Mouse (Mus musculus) hindbrain, postnatal 0 days (tissue): Measurements from ENCODE around the gene Shoc2. TPM values are rescaled to one million over a fixed set of nuclear protein-coding genes. Genes with fewer than 3 reads are reported as not detected.

Experiments used
- ATAC-seq: fragments of 200-750 bp; cut with Nextera tagmentation; 2 replicates; pipeline ENCODE4 v1.8.0; 2017; ENCODE audit warnings: mild to moderate bottlenecking, moderate TSS enrichment, moderate library complexity
- DNase-seq: peaks from one replicate; pipeline ENCODE4 v3.0.0-alpha.2; 2015; ENCODE audit warnings: low spot score
- H3K27ac ChIP-seq: fragments of 300-500 bp; sonication (generic); 2 replicates; pipeline ENCODE4 v1.5.1; 2014; ENCODE audit warnings: mild to moderate bottlenecking
- H3K27me3 ChIP-seq: fragments of 300-500 bp; sonication (generic); 2 replicates; pipeline ENCODE4 v1.6.1; 2014; ENCODE audit warnings: low read length, mixed read lengths; ENCODE audit not compliant: insufficient read depth
- H3K36me3 ChIP-seq: fragments of 300-500 bp; sonication (generic); 2 replicates; pipeline ENCODE4 v1.6.1; 2014; ENCODE audit warnings: low read length, mixed read lengths; ENCODE audit not compliant: insufficient read depth
- H3K4me1 ChIP-seq: fragments of 300-500 bp; sonication (generic); 2 replicates; pipeline ENCODE4 v1.6.1; 2014; ENCODE audit warnings: antibody characterized with exemption, low read length, mixed read lengths; ENCODE audit not compliant: insufficient read depth
- H3K4me2 ChIP-seq: fragments of 300-500 bp; sonication (generic); 2 replicates; pipeline ENCODE4 v1.6.1; 2014; ENCODE audit warnings: low read depth, mild to moderate bottlenecking, low read length, moderate library complexity, mixed read lengths
- H3K4me3 ChIP-seq: fragments of 300-500 bp; sonication (generic); 2 replicates; pipeline ENCODE4 v1.5.1; 2014; ENCODE audit warnings: low read length
- H3K9ac ChIP-seq: fragments of 300-500 bp; sonication (generic); replicated peaks from 2 replicates; pipeline ENCODE4 v1.6.1; 2014; ENCODE audit warnings: mild to moderate bottlenecking, low read length, moderate library complexity, mixed read lengths
- H3K9me3 ChIP-seq: fragments of 300-500 bp; sonication (generic); 2 replicates; pipeline ENCODE4 v1.6.1; 2016; ENCODE audit warnings: low read length, mixed read lengths
- CTCF ChIP-seq: IDR thresholded peaks from 2 replicates; pipeline ENCODE4 v1.5.1; 2016; ENCODE audit warnings: antibody characterized with exemption, control low read depth, low read depth
- WGBS: fragments of 180-500 bp; shearing (Covaris S2); extraction: QIAGEN DNeasy Blood & Tissue Kit; methylation state at CpG from one replicate; pipeline ENCODE4 v1.1.7; 2014; 5-methylcytosine and 5-hydroxymethylcytosine counted together
- polyA plus RNA-seq: library from polyadenylated mRNA; unstranded; fragments of >200 nt; fragmentation: Nextera tagmentation; extraction: Ambion mirVana; gene quantifications from 2 replicates; pipeline ENCODE4 v1.2.1, GENCODE M21; 2015
- total RNA-seq: library from RNA; depleted of rRNA; stranded (reverse); fragments of >200 nt; gene quantifications from 2 replicates; pipeline ENCODE4 v1.2.3, GENCODE M21; 2014; rRNA removed

Shoc2 gene
- total and polyA plus RNA-seq, 2 experiments from 2014 or later: 47.7 to 69.8 TPM

- TF ChIP-seq CTCF: no peak
- H3K36me3 ChIP-seq: no peaks in the 10 kb centered on the region
- DNase-seq (no peak), ATAC-seq (no peak)
- no peaks in the 10 kb centered on the region for H3K27me3 ChIP-seq
- no peaks in the 10 kb centered on the region for H3K9me3 ChIP-seq
- 84% methylated on average over 5 of the region's 5 CpGs for WGBS
- no peaks in the 10 kb centered on the region for H3K4me1 ChIP-seq
- H3K27ac ChIP-seq: no peak overlapping the region
- no peak overlapping the region for H3K4me2 ChIP-seq
- no peak overlapping the region for H3K9ac ChIP-seq
- H3K4me3 ChIP-seq: no peak overlapping the region
Measured at GRCm38 (mm10) chr19:54072233-54072800, 128.2 kb downstream of the Shoc2 start.

DNA sequence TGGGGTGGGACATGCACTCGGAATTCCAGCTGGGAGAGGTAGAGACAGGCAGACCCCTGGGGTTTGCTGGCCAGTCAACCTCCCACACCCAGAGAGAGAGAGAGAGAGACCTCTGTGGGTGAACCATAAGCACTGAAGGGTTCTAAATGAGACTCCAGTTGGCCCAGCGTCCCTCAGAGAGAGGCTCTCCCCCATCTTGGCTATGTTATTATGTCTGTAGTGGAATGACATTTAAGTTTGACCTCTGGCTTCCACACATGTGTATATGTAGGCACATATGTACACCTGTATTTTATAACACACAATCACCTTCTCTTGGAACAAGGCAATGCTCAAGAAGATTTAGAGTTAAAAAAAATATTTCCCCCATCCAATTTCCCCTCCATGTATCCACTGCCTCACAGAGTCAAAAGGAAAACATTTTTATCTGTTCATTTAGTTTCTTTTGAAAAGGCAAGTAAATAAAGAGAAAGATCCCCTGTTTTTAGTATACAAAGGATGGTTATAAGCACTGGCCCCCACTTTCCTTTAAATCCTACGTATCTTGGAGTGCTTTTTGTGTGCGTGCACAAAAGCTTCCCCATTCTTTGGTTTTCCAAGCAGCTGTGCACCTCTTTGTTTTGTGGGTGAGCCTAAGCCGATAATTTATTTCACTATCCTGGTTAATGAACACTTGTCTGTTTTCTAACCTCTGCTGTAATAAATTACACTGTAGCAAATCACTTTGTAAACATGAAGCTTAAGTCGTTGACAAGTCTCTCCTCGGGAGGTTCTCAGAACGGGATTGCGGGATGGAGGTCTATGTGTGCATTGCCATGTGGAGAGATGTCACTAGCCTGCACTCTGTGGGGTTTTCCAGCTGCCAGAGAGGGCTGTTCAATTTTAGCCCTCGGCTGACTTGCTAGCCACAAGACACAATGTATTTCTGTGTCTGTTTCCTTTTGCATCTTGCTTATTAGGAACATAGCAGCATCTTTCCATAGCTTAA, 132.6 kb downstream of the Shoc2 start:
- H3K27ac ChIP-seq: no peak overlapping the region
- no peak overlapping the region for H3K4me3 ChIP-seq
- no peaks in the 10 kb centered on the region for H3K36me3 ChIP-seq
- no peak overlapping the region for H3K9ac ChIP-seq
- no peaks in the 10 kb centered on the region for H3K27me3 ChIP-seq
- H3K4me2 ChIP-seq: no peak overlapping the region
- DNase-seq: no peak
- TF ChIP-seq CTCF: no peak
- ATAC-seq: no peak
- no peaks in the 10 kb centered on the region for H3K4me1 ChIP-seq
- WGBS: 29% methylated on average over 10 of the region's 10 CpGs
- no peaks in the 10 kb centered on the region for H3K9me3 ChIP-seq

DNA sequence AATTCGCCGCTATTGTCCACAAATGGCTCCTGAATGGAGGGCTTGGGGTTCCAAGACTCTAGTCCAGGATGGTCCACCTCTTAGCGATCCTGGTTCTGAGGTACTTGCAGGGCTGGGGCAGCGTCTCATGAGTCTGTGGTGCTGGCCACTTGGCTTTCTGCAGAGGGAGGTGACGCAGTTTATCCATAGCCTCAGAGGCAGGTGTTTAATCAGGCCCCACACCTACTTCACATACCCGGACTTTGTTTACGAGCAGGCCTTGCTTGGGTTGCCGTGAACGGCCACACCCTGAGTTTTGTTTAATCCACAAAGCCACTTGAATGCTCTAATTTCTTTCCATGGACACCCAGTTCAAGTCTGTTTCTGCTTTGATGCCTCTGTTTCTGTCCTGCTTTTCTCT, 137.2 kb downstream of the Shoc2 start:
- no peak for ATAC-seq
- no peak for TF ChIP-seq CTCF
- Histone ChIP-seq H3K27me3 (no peaks in the 10 kb centered on the region), H3K4me3 (no peak overlapping the region), H3K36me3 (no peaks in the 10 kb centered on the region), H3K9ac (no peak overlapping the region), H3K4me1 (no peaks in the 10 kb centered on the region), H3K27ac (no peak overlapping the region), H3K9me3 (no peaks in the 10 kb centered on the region), H3K4me2 (no peak overlapping the region)
- 92% methylated on average over 9 of the region's 9 CpGs for WGBS
- no peak for DNase-seq

GRCm38 (mm10) chr19:54081716-54082165, 137.6 kb downstream of the Shoc2 start:
- H3K4me1 ChIP-seq: no peaks in the 10 kb centered on the region
- DNase-seq: no peak
- H3K9me3 ChIP-seq: no peaks in the 10 kb centered on the region
- no peak for TF ChIP-seq CTCF
- ATAC-seq: no peak
- H3K9ac ChIP-seq: no peak overlapping the region
- no peaks in the 10 kb centered on the region for H3K27me3 ChIP-seq
- 89% methylated on average over 9 of the region's 9 CpGs for WGBS
- no peak overlapping the region for H3K4me3 ChIP-seq
- no peak overlapping the region for H3K4me2 ChIP-seq
- H3K27ac ChIP-seq: no peak overlapping the region
- H3K36me3 ChIP-seq: no peaks in the 10 kb centered on the region

Other genes with a start within 250 kb of the Shoc2 start
- gene Pdcd4, start 52.1 kb upstream of the Shoc2 start, total RNA-seq: 10.0 and 13.1 TPM in 2 replicates
- gene Pdcd4, start 52.1 kb upstream of the Shoc2 start, polyA plus RNA-seq: 83.9 and 90.8 TPM in 2 replicates
- 43.6 and 53.7 TPM in 2 replicates for gene Bbip1, start 321 bp downstream of the Shoc2 start, total RNA-seq
- 146 and 166 TPM in 2 replicates for gene Bbip1, start 321 bp downstream of the Shoc2 start, polyA plus RNA-seq
- gene Adra2a, start 99.8 kb downstream of the Shoc2 start, total RNA-seq: 34.4 and 35.3 TPM in 2 replicates
- 3.8 and 4.2 TPM in 2 replicates for gene Adra2a, start 99.8 kb downstream of the Shoc2 start, polyA plus RNA-seq